Mouse (Mus musculus): ENCODE measurements around the gene Ube2h.
A peak's percentile ranks its signal among the peaks of the same experiment; 100 is the strongest.
"Not testable (repeated sequence)": the region's sequence is repeated elsewhere in the genome, so short reads cannot be mapped to it uniquely, and the experiment has no call there.

The Ube2h gene

DNA sequence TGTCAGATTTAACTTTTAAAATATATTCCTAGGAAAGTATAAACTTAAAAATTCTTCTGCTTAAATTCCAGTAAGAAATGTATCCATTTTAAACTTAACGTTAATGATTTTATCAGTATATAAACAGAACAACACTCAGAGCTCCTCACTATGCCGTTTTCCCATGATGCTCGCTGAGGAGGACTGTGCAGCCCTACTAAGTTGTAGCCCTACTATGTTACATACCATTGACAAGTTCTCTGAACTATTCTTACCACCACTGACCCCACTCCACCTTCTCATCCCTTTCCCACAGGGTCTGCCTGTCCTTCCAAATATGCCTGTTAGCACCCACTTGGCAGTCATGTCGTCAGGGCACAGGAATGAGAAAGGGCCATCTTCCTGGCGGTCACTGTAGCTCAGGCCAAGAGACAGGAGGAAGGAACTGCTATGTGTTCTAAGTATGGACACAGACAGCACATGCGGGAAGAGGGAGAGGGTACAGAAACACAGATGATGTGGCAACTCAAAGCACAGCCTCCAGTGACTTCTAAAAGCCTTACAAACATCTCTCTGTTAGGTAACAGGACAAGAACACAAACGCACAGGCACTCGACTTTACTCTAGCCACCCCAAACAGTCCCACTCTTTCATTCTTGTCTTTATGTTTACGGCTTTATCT lies 60.9 kb downstream of the Ube2h start:
- no peak for DNase-seq (ENCODE audit: low spot score in 2 of 2)

DNA sequence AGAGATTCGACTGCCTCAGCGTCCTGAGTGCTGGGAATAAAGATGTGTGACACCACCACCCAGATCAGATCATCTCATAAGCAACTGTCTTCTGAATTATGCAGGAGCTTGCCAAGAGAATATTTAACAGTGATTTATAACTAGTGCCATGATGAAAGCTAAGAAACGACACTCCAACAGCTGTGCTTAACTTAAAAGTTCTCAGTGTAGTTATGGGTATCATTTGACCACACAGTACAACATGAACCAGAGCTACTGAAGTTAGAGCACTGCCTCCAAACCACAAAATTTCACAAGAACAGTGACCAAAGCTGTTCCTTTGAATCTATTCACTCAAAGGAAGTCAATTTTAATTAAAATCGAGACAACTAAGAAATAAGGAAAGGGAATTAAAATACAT lies 61.4 kb downstream of the Ube2h start:
- no peak for DNase-seq (ENCODE audit: low spot score in 2 of 2)

DNA sequence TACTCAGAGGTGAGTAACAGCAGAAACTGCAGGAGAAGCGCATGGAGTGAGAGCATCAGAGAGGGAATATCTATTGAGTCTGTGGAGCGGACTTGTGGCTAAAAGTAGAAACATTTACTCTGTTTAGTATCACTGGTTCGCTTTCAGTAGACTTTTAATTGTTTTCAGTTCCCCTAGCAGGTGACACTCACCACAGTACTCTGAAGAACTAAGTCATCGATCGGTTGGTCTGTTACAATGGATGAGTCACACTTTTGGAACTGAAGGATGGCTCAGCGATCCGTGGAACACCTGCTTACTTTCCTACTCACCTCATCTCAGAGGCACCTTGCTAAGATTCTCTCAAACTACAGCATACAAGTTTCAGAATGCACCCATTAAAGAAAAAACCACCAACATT lies 64.2 kb downstream of the Ube2h start:
- DNase-seq (ENCODE audit: low spot score in 2 of 2): no peak

DNA sequence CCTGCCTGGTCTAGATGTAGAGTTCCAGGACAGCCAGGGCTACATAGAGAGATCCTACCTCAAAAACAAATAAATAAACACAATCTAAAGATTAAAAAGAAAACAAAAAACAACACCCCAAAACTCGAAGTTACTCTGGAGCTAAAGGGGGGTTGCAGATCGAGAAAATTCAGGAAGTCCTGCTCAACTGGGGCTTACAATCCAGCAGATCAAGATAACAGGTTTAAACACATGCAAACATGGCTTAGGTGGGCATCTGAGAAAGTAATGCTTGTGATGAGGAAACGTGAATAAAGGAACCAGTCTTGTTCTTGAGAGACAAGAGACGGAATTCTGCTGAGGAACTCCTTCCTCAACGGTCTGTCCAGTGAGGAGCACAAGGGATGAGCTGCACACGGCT lies 65.1 kb downstream of the Ube2h start:
- no peak for DNase-seq (ENCODE audit: low spot score in 2 of 2)

- no peak for DNase-seq (ENCODE audit: low spot score in 2 of 2)
Observed at GRCm38 (mm10) chr6:30238079-30238478, 66.3 kb downstream of the Ube2h start.

DNA sequence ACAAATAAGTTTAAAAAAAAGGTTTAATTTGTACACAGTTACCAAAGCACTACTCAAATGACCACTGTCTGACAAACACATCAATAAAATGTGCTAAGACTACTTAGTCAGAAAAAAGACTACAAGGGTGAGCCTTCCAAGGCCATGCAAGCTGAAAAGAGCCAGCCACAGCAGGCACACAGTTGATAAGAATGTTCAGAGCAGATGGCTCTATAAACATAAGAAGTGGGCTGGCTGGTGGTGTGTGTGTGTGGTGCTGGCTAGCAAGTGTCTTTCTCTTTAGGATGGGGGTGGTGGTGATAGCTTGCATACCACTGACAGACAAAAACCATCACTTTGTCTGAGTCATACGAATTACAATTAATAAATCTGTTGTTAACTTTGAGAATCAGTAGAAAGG lies 67.8 kb downstream of the Ube2h start:
- DNase-seq (ENCODE audit: low spot score in 2 of 2): no peak

DNA sequence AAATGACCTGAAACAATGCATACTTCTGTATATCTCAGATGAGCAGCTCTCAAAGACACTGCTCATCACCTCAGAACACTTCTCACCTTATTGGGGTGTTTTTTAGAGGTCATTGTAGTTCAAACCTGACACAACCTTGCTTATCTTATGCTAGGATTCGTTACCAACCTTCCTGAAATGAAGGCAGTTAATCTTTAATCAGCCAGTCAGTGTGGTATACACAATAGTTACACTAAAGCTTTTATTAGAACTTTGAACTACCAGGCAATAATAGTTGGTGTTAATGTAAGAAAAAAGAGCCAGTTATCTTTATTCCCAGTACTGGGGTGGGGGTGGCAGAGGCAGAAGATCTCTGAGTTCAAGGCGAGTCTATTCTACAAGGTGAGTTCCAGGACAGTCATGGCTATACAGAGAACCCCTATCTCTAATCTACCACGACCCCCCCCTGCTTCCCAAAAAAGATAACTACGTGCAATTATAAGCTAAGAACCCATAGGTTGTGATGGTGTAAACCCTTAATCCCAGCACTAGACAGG lies 72.5 kb downstream of the Ube2h start:
- DNase-seq (ENCODE audit: low spot score in 2 of 2): no peak

GRCm38 (mm10) chr6:30230246-30230645 lies 74.1 kb downstream of the Ube2h start:
- no peak for DNase-seq (ENCODE audit: low spot score in 2 of 2)

DNA sequence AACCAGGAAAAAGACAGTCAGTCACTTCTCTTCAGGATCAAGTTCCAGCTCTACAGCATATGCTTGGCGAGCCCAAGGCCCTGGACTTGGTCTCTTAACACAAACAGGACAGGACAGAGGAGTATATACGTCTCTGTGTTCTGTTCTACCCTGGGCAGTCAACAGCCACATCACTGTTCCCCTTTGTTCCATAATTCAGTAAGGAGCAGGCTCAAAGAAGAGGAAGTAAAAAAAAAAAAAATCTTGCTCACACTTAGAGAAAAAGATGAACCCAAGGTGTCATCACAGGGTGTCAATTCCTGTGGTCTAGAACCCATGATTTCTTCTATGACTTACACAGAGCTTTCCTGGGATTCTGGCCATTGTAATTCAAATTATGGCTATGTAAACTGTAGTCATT lies 75.4 kb downstream of the Ube2h start:
- no peak for DNase-seq (ENCODE audit: low spot score in 2 of 2)

DNA sequence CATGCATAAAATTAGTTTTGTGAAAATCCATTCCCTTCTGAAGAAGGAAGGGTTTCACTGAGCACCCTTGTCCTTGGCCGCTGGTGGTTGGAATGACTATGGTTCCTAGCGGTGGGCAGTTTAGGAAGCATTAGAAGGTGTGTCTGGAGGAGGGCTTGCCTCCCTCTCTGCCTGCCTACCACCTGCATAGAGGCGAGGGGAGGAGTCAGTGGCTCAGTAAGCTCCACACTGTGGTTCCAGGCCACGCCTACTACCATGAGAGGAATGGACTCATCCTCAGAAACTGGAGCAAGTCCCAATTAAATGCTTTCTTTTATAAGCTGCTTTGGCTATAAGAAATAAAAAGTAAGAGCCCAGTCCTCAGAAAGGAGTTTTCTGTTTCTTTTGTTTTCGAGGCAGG lies 76.0 kb downstream of the Ube2h start:
- DNase-seq (ENCODE audit: low spot score in 2 of 2): no peak

DNA sequence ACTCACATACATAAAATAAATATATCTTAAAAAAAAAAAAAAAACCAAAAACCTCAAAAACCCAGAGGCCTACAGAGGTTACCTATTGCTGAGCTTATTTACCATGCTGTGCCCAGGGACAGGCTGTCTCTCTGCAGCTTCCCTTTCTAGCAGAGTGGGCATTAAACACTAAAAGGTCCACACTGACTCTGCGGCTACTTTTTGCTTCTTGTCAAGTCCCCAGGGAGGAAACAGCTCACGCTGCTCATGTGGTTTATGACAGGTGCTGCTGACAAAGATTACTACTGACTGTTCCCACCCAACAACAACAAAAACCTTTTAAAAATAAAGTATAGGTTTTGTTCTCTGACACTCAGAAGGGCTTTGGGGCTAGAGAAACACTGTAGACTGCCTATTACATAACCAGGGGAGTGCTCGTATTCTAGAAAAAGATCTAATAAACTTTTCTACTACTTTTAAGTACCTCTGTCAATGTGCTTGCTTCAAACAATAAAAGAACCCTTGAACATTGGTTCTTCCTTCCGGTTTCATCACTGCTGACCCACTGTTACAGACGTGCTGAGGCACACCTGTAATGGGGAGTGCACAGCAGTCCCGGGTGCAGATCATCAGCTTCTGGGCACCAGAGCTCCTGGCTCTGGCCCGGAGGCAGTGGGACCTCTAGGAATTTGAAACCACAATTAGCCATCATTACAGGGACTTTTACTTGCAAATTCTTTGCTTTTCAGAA lies 77.2 kb downstream of the Ube2h start:
- no peak for DNase-seq (ENCODE audit: low spot score in 2 of 2)

- DNase-seq (ENCODE audit: low spot score in 2 of 2): no peak
Observed at GRCm38 (mm10) chr6:30224693-30225092, 79.6 kb downstream of the Ube2h start.

DNA sequence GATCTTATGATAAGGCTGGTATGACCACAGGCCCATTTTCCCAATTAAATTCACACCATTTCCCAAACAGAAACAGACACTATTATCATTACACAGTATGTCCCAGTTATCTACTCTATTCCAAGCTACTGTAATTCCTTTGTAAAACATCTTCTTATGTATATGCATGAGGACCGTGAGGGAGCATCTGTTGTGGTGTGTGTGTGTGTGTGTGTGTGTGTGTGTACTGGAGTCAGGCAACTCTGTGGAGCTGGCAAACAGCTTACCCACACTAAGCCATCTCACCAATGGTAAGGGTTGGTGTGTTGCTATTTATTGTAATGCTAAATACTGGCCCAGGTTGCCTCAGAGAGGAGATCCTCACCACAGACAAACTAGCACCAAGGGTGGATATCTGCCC lies 82.0 kb downstream of the Ube2h start:
- no peak for DNase-seq (ENCODE audit: low spot score in 2 of 2)

- no peak for DNase-seq (ENCODE audit: low spot score in 2 of 2)
Observed at GRCm38 (mm10) chr6:30217581-30217980, 86.8 kb downstream of the Ube2h start.

- no peak for DNase-seq (ENCODE audit: low spot score in 2 of 2)
Observed at GRCm38 (mm10) chr6:30212468-30212867, 91.9 kb downstream of the Ube2h start.

DNA sequence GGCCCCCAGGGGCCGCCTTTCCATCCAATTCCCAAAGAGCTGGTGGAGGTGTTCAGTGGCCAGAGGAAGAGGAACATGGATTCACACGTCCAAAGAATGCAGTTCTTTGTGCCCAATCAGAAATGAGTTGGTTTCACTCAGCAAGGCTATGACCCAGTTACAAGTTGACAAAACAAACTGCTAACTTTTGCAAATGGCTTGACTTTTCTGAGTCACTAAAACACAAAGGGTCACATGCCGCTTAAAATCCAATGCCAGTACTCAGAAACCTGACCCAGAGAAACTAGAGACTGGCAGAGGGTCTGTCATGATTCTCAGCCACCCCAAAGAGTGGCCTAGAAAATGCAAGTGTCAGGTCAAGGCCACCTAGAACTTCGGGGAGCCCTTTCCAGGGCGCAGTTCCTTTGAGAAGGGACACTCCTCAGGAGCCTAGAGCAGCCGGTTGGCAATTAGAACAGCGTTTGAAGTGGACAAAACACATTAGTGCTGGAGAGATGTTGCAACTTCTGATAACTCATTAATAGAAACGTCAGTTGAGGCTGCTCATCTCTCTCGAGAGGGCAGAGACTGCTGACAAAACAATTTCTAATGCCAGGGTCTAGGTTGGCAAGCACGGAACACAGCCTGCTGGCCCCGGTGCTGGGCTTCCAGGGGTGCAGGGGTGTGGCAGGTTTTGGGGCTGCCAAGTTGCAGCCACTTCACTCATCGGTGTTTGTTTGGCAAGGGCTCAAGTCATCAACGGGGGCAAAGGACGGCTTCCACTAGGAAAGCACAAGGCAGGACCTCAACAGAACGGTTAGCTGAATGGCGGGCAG lies 92.5 kb downstream of the Ube2h start:
- DNase-seq (ENCODE audit: low spot score in 2 of 2): no peak

DNA sequence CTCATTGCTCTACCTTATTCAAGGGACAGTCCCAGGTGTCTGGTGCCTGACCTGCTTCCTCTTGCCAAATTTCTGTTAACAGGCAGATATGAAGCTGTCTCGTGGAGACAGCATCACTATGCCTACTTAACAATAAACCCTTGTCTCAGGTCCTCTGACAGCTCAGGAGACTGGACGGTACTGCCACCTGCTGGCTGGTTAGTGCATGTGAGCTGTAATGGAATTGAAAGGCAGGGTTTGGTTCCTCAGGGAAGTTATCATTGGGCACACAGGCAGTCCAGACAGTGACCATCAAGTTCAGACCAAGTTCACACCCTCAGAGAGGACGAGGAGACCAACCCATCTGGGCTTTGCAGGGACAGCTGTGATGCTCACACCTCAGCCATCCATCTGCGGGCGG lies 93.6 kb downstream of the Ube2h start:
- DNase-seq (ENCODE audit: low spot score in 2 of 2): peak; percentile 46 to 62

DNA sequence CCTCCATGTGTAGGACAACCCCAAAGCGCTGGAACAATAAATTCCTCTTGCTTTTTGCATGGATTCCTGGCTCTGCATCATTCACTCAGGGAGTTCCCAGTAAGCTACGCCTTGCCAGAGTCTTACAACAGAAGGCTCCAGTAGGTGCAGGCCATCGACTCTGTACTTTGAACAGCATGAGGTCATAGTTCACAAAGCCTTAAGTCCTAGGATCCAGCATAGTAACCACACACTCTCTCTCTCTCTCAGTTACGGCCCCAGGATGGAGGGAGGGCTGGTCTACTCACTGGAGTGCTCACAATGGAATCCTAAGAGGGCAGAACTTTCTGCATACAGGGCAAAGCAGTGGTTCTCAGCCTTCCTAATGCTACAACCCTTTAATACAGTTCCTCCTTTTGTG lies 95.5 kb downstream of the Ube2h start:
- DNase-seq (ENCODE audit: low spot score in 2 of 2): no peak

DNA sequence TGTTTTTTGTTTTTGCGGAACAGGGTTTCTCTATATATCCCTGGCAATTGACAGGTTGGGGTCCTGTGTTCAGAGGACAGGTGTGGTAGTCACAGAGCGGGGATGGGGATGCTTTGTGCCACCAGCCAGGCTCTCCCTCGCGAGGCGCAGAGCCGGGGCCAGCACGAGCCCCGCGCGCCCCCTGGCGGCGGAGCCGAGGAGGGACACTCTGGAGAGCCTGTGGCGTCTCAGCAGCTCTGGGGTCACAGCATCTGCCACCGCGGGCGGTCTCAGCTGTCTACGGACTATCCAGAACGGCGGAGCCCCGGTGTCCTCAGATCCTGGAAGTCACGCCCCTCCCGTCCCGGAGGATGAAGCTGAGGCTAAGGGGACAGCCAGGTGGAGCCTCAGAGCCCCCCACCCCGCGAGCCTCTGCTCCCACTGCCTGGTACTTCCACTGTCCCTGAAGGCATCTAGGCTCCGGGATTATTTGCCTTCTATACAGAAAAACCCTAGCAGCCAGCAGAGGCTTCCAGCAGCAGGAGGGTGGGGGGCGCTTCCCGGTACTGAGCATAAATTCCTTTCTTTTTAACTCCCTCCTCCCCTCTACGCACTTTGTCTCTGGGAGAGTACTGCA lies 98.6 kb downstream of the Ube2h start:
- peak; percentile 56 to 77 for DNase-seq (ENCODE audit: low spot score in 2 of 2)

GRCm38 (mm10) chr6:30205180-30205538 lies 99.2 kb downstream of the Ube2h start:
- not testable (repeated sequence) for DNase-seq (ENCODE audit: low spot score in 2 of 2)

- no peak for DNase-seq (ENCODE audit: low spot score in 2 of 2)
Observed at GRCm38 (mm10) chr6:30204383-30205179, 99.8 kb downstream of the Ube2h start.
